Mouse (Mus musculus) heart, postnatal 0 days (tissue): Measurements from ENCODE around the gene 4930438A08Rik. TPM values are rescaled to one million over a fixed set of nuclear protein-coding genes. Genes with fewer than 3 reads are reported as not detected.

ENCODE experiments used
- ATAC-seq: fragments of 200-750 bp; cut with Nextera tagmentation; 2 replicates; pipeline ENCODE4 v1.8.0; 2017; ENCODE audit warnings: low read depth, moderate number of reproducible peaks, moderate library complexity; ENCODE audit not compliant: insufficient read depth
- DNase-seq: peaks from one replicate; pipeline ENCODE4 v3.0.0-alpha.2; 2016; ENCODE audit warnings: low spot score
- H3K27ac ChIP-seq: fragments of 300-500 bp; sonication (generic); 2 replicates; pipeline ENCODE4 v1.5.1; 2014; ENCODE audit warnings: low read depth, mild to moderate bottlenecking
- H3K27me3 ChIP-seq: fragments of 300-500 bp; sonication (generic); 2 replicates; pipeline ENCODE4 v1.6.1; 2014; ENCODE audit warnings: low read length, mixed read lengths; ENCODE audit not compliant: control insufficient read depth, insufficient read depth
- H3K36me3 ChIP-seq: fragments of 300-500 bp; sonication (generic); replicated peaks from 2 replicates; pipeline ENCODE4 v1.6.1; 2014; ENCODE audit warnings: low read length, mixed read lengths; ENCODE audit not compliant: control insufficient read depth, insufficient read depth
- H3K4me1 ChIP-seq: fragments of 300-500 bp; sonication (generic); 2 replicates; pipeline ENCODE4 v1.6.1; 2014; ENCODE audit warnings: antibody characterized with exemption; ENCODE audit not compliant: control insufficient read depth, insufficient read depth
- H3K4me2 ChIP-seq: fragments of 300-500 bp; sonication (generic); 2 replicates; pipeline ENCODE4 v1.6.1; 2014; ENCODE audit warnings: low read depth, mild to moderate bottlenecking, low read length, moderate library complexity
- H3K4me3 ChIP-seq: fragments of 300-500 bp; sonication (generic); 2 replicates; pipeline ENCODE4 v1.5.1; 2014; ENCODE audit warnings: low read depth, low read length
- H3K9ac ChIP-seq: fragments of 300-500 bp; sonication (generic); replicated peaks from 2 replicates; pipeline ENCODE4 v1.6.1; 2014; ENCODE audit warnings: low read depth, low read length, mixed read lengths
- H3K9me3 ChIP-seq: fragments of 300-500 bp; sonication (generic); replicated peaks from 2 replicates; pipeline ENCODE4 v1.6.1; 2016; ENCODE audit warnings: low read length; ENCODE audit not compliant: control insufficient read depth
- CTCF ChIP-seq: IDR thresholded peaks from 2 replicates; pipeline ENCODE4 v1.5.1; 2016; ENCODE audit warnings: antibody characterized with exemption, control low read depth, low read depth
- EP300 ChIP-seq: IDR thresholded peaks from 2 replicates; pipeline ENCODE4 v1.6.1; 2016; ENCODE audit warnings: antibody characterized with exemption, low read depth
- WGBS: fragments of 180-500 bp; shearing (Covaris S2); extraction: QIAGEN DNeasy Blood & Tissue Kit; methylation state at CpG from one replicate; pipeline ENCODE4 v1.1.7; 2014; 5-methylcytosine and 5-hydroxymethylcytosine counted together
- polyA plus RNA-seq: library from polyadenylated mRNA; unstranded; fragments of >200 nt; fragmentation: Nextera tagmentation; extraction: Ambion mirVana; gene quantifications from 2 replicates; pipeline ENCODE4 v1.2.1, GENCODE M21; 2015
- total RNA-seq: library from RNA; depleted of rRNA; stranded (reverse); fragments of >200 nt; gene quantifications from 2 replicates; pipeline ENCODE4 v1.2.3, GENCODE M21; 2014; ENCODE audit warnings: low replicate concordance

Gene 4930438A08Rik
- total and polyA plus RNA-seq, 2 experiments from 2014 or later = not detected

- WGBS = 73% methylated on average over 7 of the region's 7 CpGs
- H3K9me3 ChIP-seq = no peaks in the 10 kb centered on the region
- H3K9ac ChIP-seq = no peak overlapping the region
- H3K4me2 ChIP-seq = no peak overlapping the region
- H3K27ac ChIP-seq = no peak overlapping the region
- H3K4me1 ChIP-seq = no peaks in the 10 kb centered on the region
- H3K36me3 ChIP-seq = no peaks in the 10 kb centered on the region
- no peaks in the 10 kb centered on the region for H3K27me3 ChIP-seq
- TF ChIP-seq EP300 = no peak
- DNase-seq = no peak
- H3K4me3 ChIP-seq = no peak overlapping the region
- ATAC-seq = no peak
Measured at GRCm38 (mm10) chr11:58249203-58249981, 25.2 kb upstream of the 4930438A08Rik start.

GRCm38 (mm10) chr11:58250550-58250949, 24.0 kb upstream of the 4930438A08Rik start:
- no peak for TF ChIP-seq EP300
- TF ChIP-seq CTCF = no peak

GRCm38 (mm10) chr11:58254411-58254810, 20.2 kb upstream of the 4930438A08Rik start:
- Histone ChIP-seq H3K36me3 (no peaks in the 10 kb centered on the region), H3K4me3 (no peak overlapping the region), H3K27me3 (no peaks in the 10 kb centered on the region), H3K4me2 (no peak overlapping the region), H3K4me1 (no peaks in the 10 kb centered on the region), H3K9me3 (no peaks in the 10 kb centered on the region), H3K9ac (no peak overlapping the region), H3K27ac (no peak overlapping the region)
- DNase-seq (no peak), ATAC-seq (no peak)
- no peak for TF ChIP-seq CTCF
- TF ChIP-seq EP300 = no peak
- whole genome bisulfite sequencing = 84% methylated on average over 3 of the region's 3 CpGs

More at GRCm38 (mm10) chr11:58250550-58250949, 24.0 kb upstream of the 4930438A08Rik start:
- no peak overlapping the region for H3K27ac ChIP-seq
- WGBS = 79% methylated on average over 5 of the region's 5 CpGs
- no peaks in the 10 kb centered on the region for H3K27me3 ChIP-seq
- H3K4me3 ChIP-seq = no peak overlapping the region
- no peaks in the 10 kb centered on the region for H3K36me3 ChIP-seq
- H3K9me3 ChIP-seq = no peaks in the 10 kb centered on the region
- DNase-seq (no peak), ATAC-seq (no peak)
- no peaks in the 10 kb centered on the region for H3K4me1 ChIP-seq
- no peak overlapping the region for H3K4me2 ChIP-seq
- H3K9ac ChIP-seq = no peak overlapping the region

GRCm38 (mm10) chr11:58257816-58258215, 16.8 kb upstream of the 4930438A08Rik start:
- Histone ChIP-seq H3K9me3 (no peaks in the 10 kb centered on the region), H3K9ac (no peak overlapping the region), H3K27me3 (no peaks in the 10 kb centered on the region), H3K4me2 (no peak overlapping the region), H3K36me3 (no peaks in the 10 kb centered on the region), H3K4me1 (no peaks in the 10 kb centered on the region), H3K4me3 (no peak overlapping the region), H3K27ac (no peak overlapping the region)
- WGBS = 80% methylated on average over 5 of the region's 5 CpGs
- ATAC-seq = no peak
- TF ChIP-seq CTCF (no peak), EP300 (no peak)
- DNase-seq = no peak

- H3K27ac ChIP-seq = no peak overlapping the region
- TF ChIP-seq CTCF = no peak
- TF ChIP-seq EP300 = no peak
Measured at GRCm38 (mm10) chr11:58260156-58260555, 14.4 kb upstream of the 4930438A08Rik start.

GRCm38 (mm10) chr11:58261826-58262225, 12.8 kb upstream of the 4930438A08Rik start:
- H3K9ac ChIP-seq = no peak overlapping the region
- H3K27ac ChIP-seq = no peak overlapping the region
- no peak for DNase-seq
- H3K9me3 ChIP-seq = no peaks in the 10 kb centered on the region
- no peak overlapping the region for H3K4me2 ChIP-seq
- H3K4me3 ChIP-seq = no peak overlapping the region
- ATAC-seq = no peak
- 79% methylated on average over 4 of the region's 4 CpGs for WGBS
- H3K36me3 ChIP-seq = no peaks in the 10 kb centered on the region
- no peak for TF ChIP-seq CTCF
- TF ChIP-seq EP300 = no peak
- H3K27me3 ChIP-seq = no peaks in the 10 kb centered on the region
- H3K4me1 ChIP-seq = no peaks in the 10 kb centered on the region

More at GRCm38 (mm10) chr11:58260156-58260555, 14.4 kb upstream of the 4930438A08Rik start:
- H3K9me3 ChIP-seq = no peaks in the 10 kb centered on the region
- no peak overlapping the region for H3K4me3 ChIP-seq
- no peaks in the 10 kb centered on the region for H3K27me3 ChIP-seq
- H3K9ac ChIP-seq = no peak overlapping the region
- ATAC-seq (no peak), DNase-seq (no peak)
- no peaks in the 10 kb centered on the region for H3K36me3 ChIP-seq
- 70% methylated on average over 4 of the region's 4 CpGs for WGBS
- no peaks in the 10 kb centered on the region for H3K4me1 ChIP-seq
- no peak overlapping the region for H3K4me2 ChIP-seq
